Mouse (Mus musculus) MEL (cell line): ENCODE results near the gene Pole4. TPM values are rescaled to one million over a fixed set of nuclear protein-coding genes. Genes with fewer than 3 reads are reported as not detected.

Source experiments
- DNase-seq: peaks from one replicate; pipeline ENCODE4 v3.0.0; 2011; ENCODE audit warnings: low read depth, low spot score
- H3K27ac ChIP-seq: 2 replicates; pipeline ENCODE4 v1.5.1; 2012; ENCODE audit warnings: low read depth, mild to moderate bottlenecking, control low read depth, low read length, moderate library complexity; ENCODE audit not compliant: control insufficient read depth
- H3K27me3 ChIP-seq, 2 experiments: fragments of 150-350 bp in 1 of 2; sonication (generic) in 1 of 2; 2 replicates each; pipeline ENCODE4 v1.6.1; 2012; ENCODE audit warnings: low read length in 2 of 2, mild to moderate bottlenecking in 2 of 2, improper control_type of control experiment in 1 of 2, moderate library complexity in 1 of 2; ENCODE audit not compliant: insufficient read depth in 2 of 2, control insufficient read depth in 1 of 2
- H3K36me3 ChIP-seq, 2 experiments: 2 replicates each; pipeline ENCODE4 v1.6.1; 2012 to 2014; ENCODE audit warnings: low read length in 2 of 2, improper control_type of control experiment in 1 of 2, inconsistent platforms in 1 of 2, mild to moderate bottlenecking in 1 of 2; ENCODE audit not compliant: insufficient read depth in 2 of 2, control insufficient read depth in 1 of 2
- H3K4me1 ChIP-seq, 2 experiments: fragments of 150-350 bp in 1 of 2; sonication (generic) in 1 of 2; 2 replicates each; pipeline ENCODE4 v1.6.1; 2012; ENCODE audit warnings: low read length in 2 of 2, improper control_type of control experiment in 1 of 2, mild to moderate bottlenecking in 1 of 2; ENCODE audit not compliant: insufficient read depth in 2 of 2, control insufficient read depth in 1 of 2
- H3K4me3 ChIP-seq, 2 experiments: fragments of 150-350 bp in 1 of 2; sonication (generic) in 1 of 2; 2 replicates each; pipeline ENCODE4 v1.5.1; 2012; ENCODE audit warnings: low read depth in 2 of 2, low read length in 2 of 2, mild to moderate bottlenecking in 2 of 2, moderate library complexity in 2 of 2, control low read depth in 1 of 2, improper control_type of control experiment in 1 of 2; ENCODE audit not compliant: control insufficient read depth in 1 of 2, insufficient read depth in 1 of 2
- H3K79me2 ChIP-seq: 2 replicates; pipeline ENCODE4 v1.6.1; 2012; ENCODE audit warnings: mild to moderate bottlenecking, low read length, moderate library complexity; ENCODE audit not compliant: control insufficient read depth, poor library complexity, insufficient read depth
- H3K9ac ChIP-seq: 2 replicates; pipeline ENCODE4 v1.6.1; 2012; ENCODE audit warnings: low read depth, mild to moderate bottlenecking, control low read depth, low read length, moderate library complexity; ENCODE audit not compliant: control insufficient read depth, poor library complexity, severe bottlenecking
- H3K9me3 ChIP-seq: fragments of 150-350 bp; sonication (generic); replicated peaks from 2 replicates; pipeline ENCODE4 v1.6.1; 2012; ENCODE audit warnings: mild to moderate bottlenecking, low read length, improper control_type of control experiment, moderate library complexity; ENCODE audit not compliant: insufficient read depth
- CHD1 ChIP-seq: IDR thresholded peaks from 2 replicates; pipeline ENCODE4 v1.6.1; 2012; ENCODE audit warnings: low read depth, mild to moderate bottlenecking, inconsistent platforms, low read length, improper control_type of control experiment
- CHD2 ChIP-seq: IDR thresholded peaks from 2 replicates; pipeline ENCODE4 v1.6.1; 2011; ENCODE audit warnings: low read length, improper control_type of control experiment
- CTCF ChIP-seq, 3 experiments: IDR thresholded peaks in 2 of 3; conservative IDR thresholded peaks in 1 of 3; 2 replicates each; pipeline ENCODE4 v1.5.1; 2011 to 2012; ENCODE audit warnings: low read length in 3 of 3, low read depth in 2 of 3, mild to moderate bottlenecking in 2 of 3, improper control_type of control experiment in 1 of 3, inconsistent platforms in 1 of 3, mixed read lengths in 1 of 3, moderate library complexity in 1 of 3; ENCODE audit not compliant: control insufficient read depth in 1 of 3, insufficient read depth in 1 of 3, poor library complexity in 1 of 3, severe bottlenecking in 1 of 3
- EP300 ChIP-seq, 2 experiments: IDR thresholded peaks; 2 replicates each; pipeline ENCODE4 v1.6.1; 2011; ENCODE audit warnings: improper control_type of control experiment in 2 of 2, low read length in 2 of 2, low read depth in 1 of 2, mild to moderate bottlenecking in 1 of 2
- ETS1 ChIP-seq: IDR thresholded peaks from 2 replicates; pipeline ENCODE4 v1.6.1; 2012; ENCODE audit warnings: low read depth, mild to moderate bottlenecking, inconsistent platforms, low read length, improper control_type of control experiment, moderate library complexity
- GABPA ChIP-seq: IDR thresholded peaks from 2 replicates; pipeline ENCODE4 v1.6.1; 2012; ENCODE audit warnings: low read depth, mild to moderate bottlenecking, inconsistent platforms, low read length, improper control_type of control experiment, moderate library complexity
- GATA1 ChIP-seq: IDR thresholded peaks from 2 replicates; pipeline ENCODE4 v1.6.1; 2011; ENCODE audit warnings: low read depth, low read length, improper control_type of control experiment
- HCFC1 ChIP-seq: IDR thresholded peaks from 2 replicates; pipeline ENCODE4 v1.6.1; 2012; ENCODE audit warnings: low read depth, mild to moderate bottlenecking, inconsistent platforms, low read length, improper control_type of control experiment, moderate library complexity
- KAT2A ChIP-seq: conservative IDR thresholded peaks from 2 replicates; pipeline ENCODE4 v1.6.1; 2012; ENCODE audit warnings: low read depth, low read length, improper control_type of control experiment, inconsistent platforms
- MAFK ChIP-seq: IDR thresholded peaks from 2 replicates; pipeline ENCODE4 v1.6.1; 2011; ENCODE audit warnings: low read depth, mild to moderate bottlenecking, low read length, improper control_type of control experiment, borderline replicate concordance
- MAX ChIP-seq: IDR thresholded peaks from 2 replicates; pipeline ENCODE4 v1.6.1; 2011; ENCODE audit warnings: low read length, improper control_type of control experiment
- MAZ ChIP-seq: IDR thresholded peaks from 2 replicates; pipeline ENCODE4 v1.6.1; 2012; ENCODE audit warnings: low read depth, mild to moderate bottlenecking, inconsistent platforms, low read length, improper control_type of control experiment
- MXI1 ChIP-seq: IDR thresholded peaks from 2 replicates; pipeline ENCODE4 v1.6.1; 2011; ENCODE audit warnings: mild to moderate bottlenecking, low read depth, low read length, improper control_type of control experiment
- NELFE ChIP-seq: IDR thresholded peaks from 2 replicates; pipeline ENCODE4 v1.6.1; 2011; ENCODE audit warnings: low read depth, low read length, improper control_type of control experiment
- NRF1 ChIP-seq: IDR thresholded peaks from 2 replicates; pipeline ENCODE4 v1.6.1; 2014; ENCODE audit warnings: low read depth, mild to moderate bottlenecking, inconsistent platforms, low read length, improper control_type of control experiment, moderate library complexity; ENCODE audit not compliant: poor library complexity, insufficient read depth, severe bottlenecking
- POLR2A ChIP-seq, 2 experiments: IDR thresholded peaks; 2 replicates each; pipeline ENCODE4 v1.6.1; 2011 to 2012; ENCODE audit warnings: low read length in 2 of 2, mild to moderate bottlenecking in 2 of 2, control low read depth in 1 of 2, improper control_type of control experiment in 1 of 2, low read depth in 1 of 2, moderate library complexity in 1 of 2; ENCODE audit not compliant: control insufficient read depth in 1 of 2, insufficient read depth in 1 of 2, poor library complexity in 1 of 2
- POLR2AphosphoS2 ChIP-seq: IDR thresholded peaks from 2 replicates; pipeline ENCODE4 v1.6.1; 2011; ENCODE audit warnings: low read length, improper control_type of control experiment
- RCOR1 ChIP-seq: IDR thresholded peaks from 2 replicates; pipeline ENCODE4 v1.6.1; 2012; ENCODE audit warnings: low read depth, mild to moderate bottlenecking, inconsistent platforms, low read length, improper control_type of control experiment
- SIN3A ChIP-seq: IDR thresholded peaks from 2 replicates; pipeline ENCODE4 v1.6.1; 2012; ENCODE audit warnings: low read length, improper control_type of control experiment, inconsistent platforms
- SMC3 ChIP-seq: IDR thresholded peaks from 2 replicates; pipeline ENCODE4 v1.6.1; 2011; ENCODE audit warnings: low read depth, low read length, improper control_type of control experiment
- TBP ChIP-seq: IDR thresholded peaks from 2 replicates; pipeline ENCODE4 v1.8.0; 2011; ENCODE audit warnings: low read depth, low read length, improper control_type of control experiment
- TCF12 ChIP-seq: IDR thresholded peaks from 2 replicates; pipeline ENCODE4 v1.6.1; 2014; ENCODE audit warnings: low read depth, mild to moderate bottlenecking, inconsistent platforms, low read length, improper control_type of control experiment, moderate library complexity
- USF2 ChIP-seq, 2 experiments: IDR thresholded peaks; 2 replicates each; pipeline ENCODE4 v1.6.1; 2011 to 2012; ENCODE audit warnings: improper control_type of control experiment in 2 of 2, low read length in 2 of 2, borderline replicate concordance in 1 of 2, inconsistent platforms in 1 of 2, low read depth in 1 of 2, mild to moderate bottlenecking in 1 of 2; ENCODE audit not compliant: insufficient read depth in 1 of 2
- ZC3H11A ChIP-seq: IDR thresholded peaks from 2 replicates; pipeline ENCODE4 v1.6.1; 2012; ENCODE audit warnings: low read depth, mild to moderate bottlenecking, inconsistent platforms, low read length, improper control_type of control experiment
- ZMIZ1 ChIP-seq: IDR thresholded peaks from 2 replicates; pipeline ENCODE4 v1.6.1; 2012; ENCODE audit warnings: low read depth, mild to moderate bottlenecking, inconsistent platforms, low read length, improper control_type of control experiment, moderate library complexity
- ZNF384 ChIP-seq: IDR thresholded peaks from 2 replicates; pipeline ENCODE4 v1.6.1; 2012; ENCODE audit warnings: low read depth, mild to moderate bottlenecking, inconsistent platforms, low read length, improper control_type of control experiment
- polyA plus RNA-seq, 2 experiments: library from polyadenylated mRNA; stranded (reverse) in 1 of 2; unstranded in 1 of 2; fragments of >175 nt in 1 of 2; fragments of >200 nt in 1 of 2; gene quantifications; 2 replicates each; pipeline versions ENCODE4 v1.2.1 to v1.2.4; 2012; ENCODE audit warnings: low replicate concordance in 2 of 2, low read depth in 1 of 2; ENCODE audit not compliant: insufficient read length in 2 of 2, insufficient read depth in 1 of 2, missing spikeins in 1 of 2
- total RNA-seq: library from RNA; depleted of rRNA; stranded (reverse); fragments of 300-350 nt; gene quantifications from 2 replicates; pipeline ENCODE4 v1.2.3, GENCODE M21; 2012

The Pole4 gene
- total and polyA plus RNA-seq, 3 experiments: 67.2 to 76.7 TPM; not detected in 1

- Histone ChIP-seq H3K9ac (no peak overlapping the region), H3K4me3 (no peak overlapping the region), H3K27ac (no peak overlapping the region), H3K9me3 (no peaks in the 10 kb centered on the region), H3K4me1 (peaks cover 3 to 24% of the 10 kb centered on the region in 2 experiments; a peak in 3 of 4 replicates), H3K27me3 (no peaks in the 10 kb centered on the region), H3K36me3 (peaks cover 0 to 11% of the 10 kb centered on the region in 2 experiments; a peak in 2 of 4 replicates), H3K79me2 (no peaks in the 10 kb centered on the region)
- TF ChIP-seq MXI1 (no peak), ZNF384 (no peak), SIN3A (no peak), GABPA (0 out of 2 replicates have a peak, but pooled peaks have one; percentile 61), NELFE (no peak), ETS1 (peak; percentile 4; the same call in 1 of the 2 replicates), TCF12 (0 out of 2 replicates have a peak, but pooled peaks have one; percentile 1), EP300 (IDR thresholded peaks at IDR 0.05; ENCODE audit: low read depth in 1 of 2, low read length in 2 of 2) (no peak; a peak in 1 of 4 replicates), MAFK (peak; percentile 91)
- DNase-seq: peak; percentile 53
Measured at GRCm38 (mm10) chr6:82716126-82716525, 11.0 kb upstream of the Pole4 start.

GRCm38 (mm10) chr6:82715653-82716052 is 10.5 kb upstream of the Pole4 start:
- DNase-seq: peak; percentile 83
- Histone ChIP-seq H3K27me3 (no peaks in the 10 kb centered on the region), H3K4me1 (peaks cover 3 to 24% of the 10 kb centered on the region in 2 experiments; a peak in 3 of 4 replicates), H3K9me3 (no peaks in the 10 kb centered on the region), H3K27ac (no peak overlapping the region), H3K36me3 (peaks cover 0 to 11% of the 10 kb centered on the region in 2 experiments; a peak in 2 of 4 replicates), H3K4me3 (no peak overlapping the region), H3K79me2 (no peaks in the 10 kb centered on the region), H3K9ac (no peak overlapping the region)
- TF ChIP-seq CHD2 (no peak; the same call in 1 of the 2 replicates), NRF1 (no peak), GATA1 (0 out of 2 replicates have a peak, but pooled peaks have one; percentile 18), ZNF384 (0 out of 2 replicates have a peak, but pooled peaks have one; percentile 7), GABPA (no peak), EP300 (IDR thresholded peaks at IDR 0.05; ENCODE audit: low read depth in 1 of 2, low read length in 2 of 2) (no peak; a peak in 1 of 4 replicates), CTCF (IDR thresholded peaks at IDR 0.05 in 2 of 3, conservative IDR thresholded peaks at IDR 0.05 in 1 of 3; ENCODE audit: control insufficient read depth in 1 of 3, insufficient read depth in 1 of 3, low read depth in 2 of 3, low read length in 3 of 3, poor library complexity in 1 of 3, severe bottlenecking in 1 of 3) (no peak), MAX (no peak), KAT2A (no peak), USF2 (IDR thresholded peaks at IDR 0.05; ENCODE audit: borderline replicate concordance in 1 of 2, insufficient read depth in 1 of 2, low read depth in 1 of 2, low read length in 2 of 2) (no peak), MAFK (no peak), TBP (no peak), POLR2AphosphoS2 (no peak), RCOR1 (no peak), ETS1 (peak; percentile 80), MAZ (no peak), HCFC1 (peak; percentile 21; the same call in 1 of the 2 replicates), TCF12 (0 out of 2 replicates have a peak, but pooled peaks have one; percentile 7), CHD1 (no peak), POLR2A (IDR thresholded peaks at IDR 0.05; ENCODE audit: control insufficient read depth in 1 of 2, insufficient read depth in 1 of 2, low read depth in 1 of 2, low read length in 2 of 2, poor library complexity in 1 of 2) (no peak), ZMIZ1 (no peak), ZC3H11A (no peak), SIN3A (0 out of 2 replicates have a peak, but pooled peaks have one; percentile 24), SMC3 (no peak)
